Mouse (Mus musculus): ENCODE results near the gene Mns1. TPM values are rescaled to one million over a fixed set of nuclear protein-coding genes. Genes with fewer than 3 reads are reported as not detected.

Gene Mns1
- total RNA-seq, 2 experiments from 2014 or later, result 1.2 to 1.7 TPM

- intact Hi-C loops (cut with DNase I), result no loop called here
These were observed 23.0 kb downstream of the Mns1 start for GRCm38 (mm10) chr9:72460767-72461166.

GRCm38 (mm10) chr9:72462427-72462826 lies 24.6 kb downstream of the Mns1 start:
- DNase-seq (ENCODE audit: extremely low spot score in 1 of 2, low spot score in 2 of 2), result no peak
- intact Hi-C loops (cut with DNase I), result no loop called here

More at GRCm38 (mm10) chr9:72460767-72461166, 23.0 kb downstream of the Mns1 start:
- no peak for DNase-seq (ENCODE audit: extremely low spot score in 1 of 2, low spot score in 2 of 2)

DNA sequence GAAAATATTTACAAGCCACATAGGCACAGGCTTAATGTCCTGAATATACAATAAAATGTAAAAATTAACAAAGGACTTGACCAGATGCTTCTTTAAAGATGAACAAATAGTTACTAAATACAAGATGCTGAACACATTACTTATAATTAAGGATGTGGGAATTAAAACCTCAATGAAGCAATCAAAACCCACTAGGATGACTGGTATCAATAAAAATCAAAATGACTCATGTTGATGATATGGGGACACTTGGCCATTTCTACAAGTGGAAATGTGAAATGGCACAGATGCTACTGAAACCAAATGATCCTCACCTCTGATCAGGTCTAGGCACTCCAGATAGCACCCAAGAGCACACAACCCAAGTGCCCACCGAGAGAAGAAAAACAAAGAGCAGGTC lies 27.0 kb downstream of the Mns1 start:
- intact Hi-C loops (cut with DNase I), result no loop called here
- no peak for DNase-seq (ENCODE audit: extremely low spot score in 1 of 2, low spot score in 2 of 2)

DNA sequence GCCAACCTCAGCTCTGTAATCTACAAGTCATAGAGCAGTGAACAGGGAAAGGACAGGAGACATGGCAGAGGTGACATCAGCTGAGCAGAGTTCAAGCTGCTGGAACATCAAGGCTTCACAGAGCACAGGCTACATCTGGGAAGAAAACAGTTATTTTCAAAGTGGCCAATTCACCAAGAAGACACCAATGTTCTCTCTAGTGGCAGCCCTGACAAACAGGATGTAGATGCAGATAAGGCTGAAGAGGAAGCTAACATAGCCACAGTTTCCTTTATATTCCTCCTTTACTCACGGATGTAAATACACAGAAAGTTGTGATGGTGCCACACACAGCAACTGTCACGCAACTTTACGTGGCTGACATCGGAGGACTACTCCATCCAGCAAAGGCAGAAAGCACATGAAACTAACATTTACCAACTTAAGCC lies 28.0 kb downstream of the Mns1 start:
- DNase-seq (ENCODE audit: extremely low spot score in 1 of 2, low spot score in 2 of 2), result no peak
- intact Hi-C loops (cut with DNase I), result no loop called here

DNA sequence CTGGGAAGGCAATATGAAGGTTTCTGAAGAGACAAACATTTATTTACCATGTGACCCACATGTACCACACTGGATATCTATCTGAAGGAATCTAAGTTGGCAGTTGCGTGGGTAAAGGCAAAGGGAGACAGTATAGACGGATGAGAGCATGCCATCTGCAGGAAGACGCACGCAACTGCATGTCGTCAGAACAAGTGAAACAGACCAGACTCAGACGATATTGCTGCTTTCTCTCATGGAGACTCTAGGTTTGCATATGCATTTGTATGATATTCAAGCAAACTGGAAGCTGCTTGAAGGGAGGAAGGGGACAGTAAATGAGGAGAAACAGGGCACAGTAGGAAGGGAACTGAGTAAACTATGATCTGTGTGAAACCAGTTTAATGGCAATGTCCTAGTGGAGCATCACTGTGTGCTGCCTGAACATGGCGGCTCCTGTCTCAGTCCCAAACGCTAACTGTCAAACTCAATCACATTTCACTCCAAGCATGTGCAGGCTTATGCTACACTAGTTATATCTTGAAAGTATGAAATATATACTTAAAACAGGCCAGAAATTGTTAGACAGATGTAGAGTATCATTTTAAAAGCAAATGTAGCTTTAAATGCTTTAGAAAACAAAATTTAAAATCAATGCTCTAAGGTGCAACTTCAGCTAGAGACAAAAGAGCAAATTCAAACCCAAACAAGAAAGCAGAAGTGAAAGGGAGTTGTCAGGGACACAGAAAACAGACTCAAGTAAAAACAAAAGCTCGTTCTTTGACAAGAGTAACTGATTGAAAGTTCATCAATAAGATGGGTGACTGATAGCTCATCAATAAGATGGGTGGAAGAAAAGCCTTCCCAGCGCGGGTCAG lies 30.0 kb downstream of the Mns1 start:
- intact Hi-C loops (cut with DNase I), result no loop called here
- DNase-seq (ENCODE audit: extremely low spot score in 1 of 2, low spot score in 2 of 2), result no peak

DNA sequence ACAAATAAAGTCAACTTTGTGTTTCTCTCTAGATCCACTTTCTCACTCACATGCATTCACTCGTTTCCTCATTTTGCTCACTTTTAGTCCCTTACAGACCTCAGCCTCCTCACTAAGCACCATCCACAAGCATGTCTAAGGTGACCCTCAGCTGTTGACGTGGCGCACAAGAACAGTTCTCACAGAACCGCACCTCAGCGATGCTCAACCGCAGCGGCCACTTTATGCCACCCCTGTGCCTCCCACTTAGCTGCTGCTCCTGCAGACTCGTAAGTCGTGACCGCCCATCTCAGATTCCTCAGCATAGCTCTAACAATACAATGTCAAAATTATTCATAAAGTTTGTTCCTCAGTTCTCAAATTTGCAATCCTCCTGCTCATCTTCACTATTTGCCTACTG lies 30.8 kb downstream of the Mns1 start:
- DNase-seq (ENCODE audit: extremely low spot score in 1 of 2, low spot score in 2 of 2), result no peak
- intact Hi-C loops (cut with DNase I), result no loop called here

DNA sequence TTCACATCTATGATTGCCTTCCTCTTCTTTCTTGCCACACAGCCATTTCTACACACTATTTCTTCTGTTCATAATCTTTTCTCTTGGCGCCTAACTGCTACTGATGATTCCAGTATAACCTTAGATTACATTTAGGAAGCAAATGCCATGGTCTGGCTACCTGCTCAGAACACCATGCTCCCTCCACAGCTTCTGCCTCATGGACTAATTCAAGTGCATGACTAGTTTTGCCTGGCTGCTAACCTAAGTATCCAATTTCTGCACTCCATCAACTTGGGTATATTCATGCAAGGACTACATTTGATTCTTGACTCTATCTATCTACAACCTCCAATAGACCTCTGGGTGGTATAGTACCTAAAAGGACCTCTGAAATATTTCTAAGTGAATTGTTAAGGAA lies 32.0 kb downstream of the Mns1 start:
- intact Hi-C loops (cut with DNase I), result no loop called here
- no peak for DNase-seq (ENCODE audit: extremely low spot score in 1 of 2, low spot score in 2 of 2)

- intact Hi-C loops (cut with DNase I), result no loop called here
- peak; percentile 27 to 35 for DNase-seq (ENCODE audit: extremely low spot score in 1 of 2, low spot score in 2 of 2)
These were observed 37.7 kb downstream of the Mns1 start for GRCm38 (mm10) chr9:72475511-72475910.

GRCm38 (mm10) chr9:72477306-72477705 lies 39.5 kb downstream of the Mns1 start:
- intact Hi-C loops (cut with DNase I), result no loop called here
- no peak for DNase-seq (ENCODE audit: extremely low spot score in 1 of 2, low spot score in 2 of 2)

GRCm38 (mm10) chr9:72479276-72479675 lies 41.5 kb downstream of the Mns1 start:
- DNase-seq (ENCODE audit: extremely low spot score in 1 of 2, low spot score in 2 of 2), result no peak
- intact Hi-C loops (cut with DNase I), result no loop called here

DNA sequence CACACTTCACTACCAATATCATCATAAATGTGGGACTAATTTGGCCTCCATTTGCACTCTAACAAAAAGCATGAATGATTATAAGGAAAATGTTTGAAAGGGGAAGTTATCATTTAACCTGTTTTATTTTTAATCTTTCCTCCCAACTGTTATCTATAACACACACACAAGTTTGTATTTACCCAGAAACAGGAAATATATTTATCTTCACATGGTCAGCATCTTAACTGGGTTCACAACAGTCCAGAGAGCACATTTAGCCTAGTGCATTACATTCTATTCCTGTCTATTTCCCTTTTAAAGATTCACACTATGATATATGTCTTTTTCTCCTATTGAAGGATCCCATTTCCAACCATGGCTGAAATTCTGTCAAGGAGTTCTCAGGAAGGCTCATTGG lies 50.7 kb downstream of the Mns1 start:
- DNase-seq (ENCODE audit: extremely low spot score in 1 of 2, low spot score in 2 of 2), result no peak
- intact Hi-C loops (cut with DNase I), result no loop called here

GRCm38 (mm10) chr9:72489131-72489530 lies 51.3 kb downstream of the Mns1 start:
- DNase-seq (ENCODE audit: extremely low spot score in 1 of 2, low spot score in 2 of 2), result no peak
- intact Hi-C loops (cut with DNase I), result no loop called here

DNA sequence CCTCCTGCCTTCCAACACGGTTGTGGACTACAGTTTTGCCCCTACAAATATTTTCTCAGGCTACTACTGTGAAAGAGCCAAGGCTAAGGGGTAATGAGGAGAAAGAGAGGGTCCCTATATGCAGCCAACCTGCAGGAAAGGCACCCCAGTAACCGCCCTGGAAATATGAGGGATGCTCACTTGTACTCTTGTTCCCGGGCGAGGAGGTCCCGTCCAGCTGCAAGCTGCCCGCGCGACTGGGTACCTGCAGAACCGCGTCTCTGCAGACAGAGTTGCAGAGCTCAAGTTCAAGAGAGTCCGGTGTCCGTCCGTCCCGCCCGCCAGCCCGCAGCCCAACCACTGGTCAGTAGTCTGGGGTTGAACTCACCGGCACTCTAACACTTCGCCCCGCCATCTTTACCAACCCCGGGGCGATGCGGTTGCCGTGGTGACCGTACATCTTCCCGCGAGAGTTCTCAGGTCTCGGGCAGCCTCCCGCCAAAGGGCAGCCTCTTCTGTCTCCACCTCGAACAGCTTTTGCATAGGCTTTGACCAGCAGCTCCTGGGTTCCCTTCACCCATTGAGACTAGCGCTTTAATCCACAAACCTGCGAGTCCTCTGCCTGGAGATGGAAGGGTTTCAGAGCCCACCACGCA lies 53.9 kb downstream of the Mns1 start:
- peak; percentile 88 to 93 for DNase-seq (ENCODE audit: extremely low spot score in 1 of 2, low spot score in 2 of 2)
- intact Hi-C loops (cut with DNase I), result no loop called here

DNA sequence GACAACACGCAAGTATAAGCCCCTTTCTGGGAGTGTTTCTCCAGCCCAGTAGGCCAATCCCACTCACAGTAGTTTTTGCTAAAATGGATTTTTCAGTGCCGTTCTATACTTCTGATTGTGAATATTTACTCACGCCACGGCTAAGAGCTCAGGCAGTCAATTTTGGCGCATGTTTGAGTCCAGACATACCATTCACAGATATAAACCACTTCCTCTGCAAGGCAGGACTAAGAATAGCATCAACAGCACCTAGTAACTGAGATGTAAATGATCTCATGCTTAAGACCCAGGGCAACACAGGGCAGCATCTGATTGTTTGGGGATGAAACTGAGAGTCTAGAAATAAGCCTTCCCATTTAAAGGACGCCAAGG lies 54.4 kb downstream of the Mns1 start, which contains the start of gene Tex9:
Gene Tex9, minus strand, starts transcription at position 19 of the 372 bp plus-strand sequence.
- intact Hi-C loops (cut with DNase I), result no loop called here
- no peak for DNase-seq (ENCODE audit: extremely low spot score in 1 of 2, low spot score in 2 of 2)

GRCm38 (mm10) chr9:72493465-72493864 lies 55.7 kb downstream of the Mns1 start:
- intact Hi-C loops (cut with DNase I), result no loop called here
- no peak for DNase-seq (ENCODE audit: extremely low spot score in 1 of 2, low spot score in 2 of 2)

DNA sequence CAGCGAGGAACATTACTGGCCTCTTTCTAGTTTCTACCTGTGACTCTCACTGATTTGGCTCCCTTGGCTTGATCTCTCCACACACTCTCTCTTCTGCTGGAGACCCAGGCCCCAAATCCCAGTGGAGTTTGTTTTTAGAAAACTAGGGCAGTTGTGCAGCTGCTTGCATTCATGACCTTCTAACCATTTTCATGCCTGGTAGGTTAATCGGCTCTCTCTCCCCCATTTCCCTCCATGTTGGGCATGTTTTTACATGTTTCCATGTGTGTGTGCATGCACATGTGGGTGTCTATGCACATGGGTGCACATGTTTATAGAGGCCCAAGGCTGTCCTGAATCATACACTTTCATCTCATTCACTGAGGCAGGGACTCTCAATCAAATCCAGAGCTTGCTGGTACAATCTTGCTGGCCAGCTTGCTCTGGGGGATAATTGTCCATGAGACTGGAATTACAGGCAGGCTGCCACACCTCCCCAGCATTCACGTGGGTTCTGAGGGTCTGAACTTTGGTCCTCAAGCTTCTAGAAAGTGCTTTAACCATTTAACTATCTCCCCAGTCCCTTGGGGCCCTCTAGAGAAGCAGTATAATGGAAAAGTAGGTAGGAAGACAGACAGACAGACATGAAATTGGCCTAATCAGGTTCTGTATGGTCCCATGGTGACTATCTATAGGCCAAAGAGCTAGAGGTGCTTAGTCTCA lies 56.3 kb downstream of the Mns1 start:
- intact Hi-C loops (cut with DNase I), result no loop called here
- no peak for DNase-seq (ENCODE audit: extremely low spot score in 1 of 2, low spot score in 2 of 2)

DNA sequence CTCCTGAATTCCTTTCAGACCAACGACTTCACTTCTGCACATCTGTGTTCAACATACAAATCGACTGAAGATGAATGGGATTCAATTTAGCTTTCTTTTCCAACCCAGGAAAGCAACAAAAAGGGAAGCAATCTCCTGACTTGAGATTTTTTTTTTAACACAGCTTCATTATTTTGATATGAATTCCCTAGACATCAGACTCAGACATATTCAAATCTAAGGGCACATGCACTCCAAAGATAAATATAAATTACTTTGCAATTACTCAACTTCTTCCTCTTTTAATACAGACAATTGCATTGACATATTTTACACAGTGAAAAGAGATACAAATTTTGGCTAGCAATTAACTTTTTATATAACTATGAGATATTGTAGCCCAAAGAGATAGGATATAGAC lies 58.9 kb downstream of the Mns1 start:
- intact Hi-C loops (cut with DNase I), result no loop called here
- no peak for DNase-seq (ENCODE audit: extremely low spot score in 1 of 2, low spot score in 2 of 2)

DNA sequence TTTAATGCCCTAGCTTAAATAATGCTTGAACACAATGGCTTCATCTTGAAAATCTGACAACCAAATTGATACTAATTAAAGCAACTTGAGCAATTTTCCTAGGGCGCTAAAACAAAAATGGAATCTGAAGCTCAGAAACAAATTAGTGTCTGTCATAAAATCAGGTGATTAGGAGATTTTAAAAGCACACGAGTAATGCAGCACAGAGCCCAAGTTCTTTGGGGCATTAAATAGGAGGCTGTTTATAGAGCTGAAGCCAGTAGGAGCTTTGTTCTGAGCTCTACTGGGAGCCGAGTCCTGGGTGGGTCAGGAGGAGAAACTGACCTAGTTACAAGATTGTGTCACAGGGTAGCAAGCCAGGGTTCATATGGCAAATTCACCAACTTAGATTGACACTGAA lies 59.4 kb downstream of the Mns1 start:
- intact Hi-C loops (cut with DNase I), result no loop called here
- no peak for DNase-seq (ENCODE audit: extremely low spot score in 1 of 2, low spot score in 2 of 2)
